Mouse (Mus musculus): ENCODE measurements around the gene Psmd9.

Psmd9 gene

GRCm38 (mm10) chr5:123139722-123140627 is 29.2 kb upstream of the Psmd9 start:
- TF ChIP-seq NANOG (IDR thresholded peaks at IDR 0.05; ENCODE audit: borderline replicate concordance, low read length): no peak
- TF ChIP-seq CTCF (conservative IDR thresholded peaks at IDR 0.05; ENCODE audit: low read length): no peak
- TF ChIP-seq POU5F1 (IDR thresholded peaks at IDR 0.05; ENCODE audit: borderline replicate concordance, low read length): no peak
- Histone ChIP-seq H3K4me3 (replicated peaks; ENCODE audit: low read length) (peak overlapping the region; percentile 89), H3K27me3 (ENCODE audit: insufficient read depth, low read length) (no peaks in the 10 kb centered on the region; the same call in 1 of the 2 replicates), H3K36me3 (ENCODE audit: insufficient read depth, low read length) (peaks cover 16% of the 10 kb centered on the region), H3K9me3 (ENCODE audit: low read length) (no peaks in the 10 kb centered on the region), H3K4me1 (replicated peaks; ENCODE audit: low read depth, low read length) (peaks cover 49% of the 10 kb centered on the region)

DNA sequence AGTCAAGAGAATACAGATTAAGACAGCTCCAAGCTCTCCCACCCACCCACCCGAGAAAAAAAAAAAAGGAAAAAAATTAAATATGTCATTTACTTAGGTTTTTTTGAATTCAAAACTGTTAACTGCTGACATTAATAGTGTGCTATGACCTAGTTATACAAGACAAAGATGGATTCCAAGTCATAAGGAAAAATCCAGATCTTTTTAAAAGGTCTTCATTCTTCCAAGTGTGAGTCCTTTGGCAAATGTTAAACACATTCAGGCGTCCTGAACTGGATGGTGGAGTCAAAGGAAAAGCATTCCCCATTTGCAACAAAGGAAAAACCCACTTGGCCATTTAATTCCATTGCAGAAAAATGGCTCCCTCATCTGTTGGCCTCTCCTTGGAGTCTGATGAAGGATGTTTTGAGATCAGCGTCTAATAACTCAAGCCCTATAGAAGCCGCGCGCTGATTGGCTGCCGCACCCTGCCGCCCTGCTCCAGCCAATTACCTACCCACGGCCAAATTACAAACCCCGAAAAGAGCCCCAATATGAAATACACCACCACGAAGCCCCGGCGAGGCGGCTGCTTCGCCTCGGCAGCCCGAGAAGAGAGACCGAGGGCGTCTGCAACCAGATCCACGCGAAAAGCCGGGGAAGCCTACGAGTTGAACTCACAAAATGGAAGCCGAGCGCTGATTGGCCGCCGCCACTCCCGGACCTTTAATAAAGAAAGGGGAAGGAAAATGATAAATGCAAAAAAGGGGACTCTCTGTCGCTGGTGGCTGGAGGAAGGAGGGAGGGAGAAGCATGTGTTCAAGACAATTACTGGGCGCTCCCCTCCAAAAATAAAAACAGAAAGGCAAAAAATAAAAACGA is 28.3 kb upstream of the Psmd9 start:
- TF ChIP-seq NANOG (IDR thresholded peaks at IDR 0.05; ENCODE audit: borderline replicate concordance, low read length) (no peak), CTCF (conservative IDR thresholded peaks at IDR 0.05; ENCODE audit: low read length) (no peak), POU5F1 (IDR thresholded peaks at IDR 0.05; ENCODE audit: borderline replicate concordance, low read length) (no peak)
- H3K4me1 ChIP-seq (replicated peaks; ENCODE audit: low read depth, low read length): peaks cover 52% of the 10 kb centered on the region
- H3K4me3 ChIP-seq (replicated peaks; ENCODE audit: low read length): peak overlapping the region; percentile 82
- H3K27me3 ChIP-seq (ENCODE audit: insufficient read depth, low read length): peaks cover 7% of the 10 kb centered on the region
- H3K36me3 ChIP-seq (ENCODE audit: insufficient read depth, low read length): peaks cover 26% of the 10 kb centered on the region
- no peaks in the 10 kb centered on the region for H3K9me3 ChIP-seq (ENCODE audit: low read length)

- Histone ChIP-seq H3K9me3 (ENCODE audit: low read length) (no peaks in the 10 kb centered on the region), H3K4me1 (replicated peaks; ENCODE audit: low read depth, low read length) (peaks cover 54% of the 10 kb centered on the region), H3K36me3 (ENCODE audit: insufficient read depth, low read length) (peaks cover 33% of the 10 kb centered on the region), H3K27me3 (ENCODE audit: insufficient read depth, low read length) (peaks cover 12% of the 10 kb centered on the region), H3K4me3 (replicated peaks; ENCODE audit: low read length) (peak overlapping the region; percentile 82)
- no peak for TF ChIP-seq POU5F1 (IDR thresholded peaks at IDR 0.05; ENCODE audit: borderline replicate concordance, low read length)
- TF ChIP-seq CTCF (conservative IDR thresholded peaks at IDR 0.05; ENCODE audit: low read length): no peak
- TF ChIP-seq NANOG (IDR thresholded peaks at IDR 0.05; ENCODE audit: borderline replicate concordance, low read length): no peak
Measured at GRCm38 (mm10) chr5:123141555-123142160, 27.6 kb upstream of the Psmd9 start.

- no peaks in the 10 kb centered on the region for H3K9me3 ChIP-seq (ENCODE audit: low read length)
- TF ChIP-seq POU5F1 (IDR thresholded peaks at IDR 0.05; ENCODE audit: borderline replicate concordance, low read length): no peak
- TF ChIP-seq NANOG (IDR thresholded peaks at IDR 0.05; ENCODE audit: borderline replicate concordance, low read length): no peak
- no peak for TF ChIP-seq CTCF (conservative IDR thresholded peaks at IDR 0.05; ENCODE audit: low read length)
- H3K36me3 ChIP-seq (ENCODE audit: insufficient read depth, low read length): peaks cover 35% of the 10 kb centered on the region
- H3K4me1 ChIP-seq (replicated peaks; ENCODE audit: low read depth, low read length): peaks cover 54% of the 10 kb centered on the region
- H3K27me3 ChIP-seq (ENCODE audit: insufficient read depth, low read length): peaks cover 12% of the 10 kb centered on the region
- peak within 1 kb of the TSS; percentile 82 for H3K4me3 ChIP-seq (replicated peaks; ENCODE audit: low read length)
Measured at GRCm38 (mm10) chr5:123142161-123143157, 26.8 kb upstream of the Psmd9 start, which contains the start of gene Setd1b. Gene Setd1b (plus strand): TSS chr5:123142193.

GRCm38 (mm10) chr5:123143251-123143970 is 25.8 kb upstream of the Psmd9 start:
- Histone ChIP-seq H3K27me3 (ENCODE audit: insufficient read depth, low read length) (peaks cover 12% of the 10 kb centered on the region), H3K4me1 (replicated peaks; ENCODE audit: low read depth, low read length) (peaks cover 62% of the 10 kb centered on the region), H3K4me3 (replicated peaks; ENCODE audit: low read length) (peak overlapping the region; percentile 82), H3K9me3 (ENCODE audit: low read length) (no peaks in the 10 kb centered on the region), H3K36me3 (ENCODE audit: insufficient read depth, low read length) (peaks cover 44% of the 10 kb centered on the region)
- no peak for TF ChIP-seq CTCF (conservative IDR thresholded peaks at IDR 0.05; ENCODE audit: low read length)
- no peak for TF ChIP-seq POU5F1 (IDR thresholded peaks at IDR 0.05; ENCODE audit: borderline replicate concordance, low read length)
- no peak for TF ChIP-seq NANOG (IDR thresholded peaks at IDR 0.05; ENCODE audit: borderline replicate concordance, low read length)

GRCm38 (mm10) chr5:123143971-123144745 is 25.1 kb upstream of the Psmd9 start:
- Histone ChIP-seq H3K27me3 (ENCODE audit: insufficient read depth, low read length) (peaks cover 12% of the 10 kb centered on the region), H3K36me3 (ENCODE audit: insufficient read depth, low read length) (peaks cover 52% of the 10 kb centered on the region), H3K4me3 (replicated peaks; ENCODE audit: low read length) (peak overlapping the region; percentile 82), H3K4me1 (replicated peaks; ENCODE audit: low read depth, low read length) (peaks cover 70% of the 10 kb centered on the region), H3K9me3 (ENCODE audit: low read length) (no peaks in the 10 kb centered on the region)
- no peak for TF ChIP-seq POU5F1 (IDR thresholded peaks at IDR 0.05; ENCODE audit: borderline replicate concordance, low read length)
- TF ChIP-seq NANOG (IDR thresholded peaks at IDR 0.05; ENCODE audit: borderline replicate concordance, low read length): no peak
- TF ChIP-seq CTCF (conservative IDR thresholded peaks at IDR 0.05; ENCODE audit: low read length): no peak

All from E14TG2a.4 (cell line).